Mouse (Mus musculus) intestine, embryonic 14.5 days (tissue): ENCODE data around the gene Kcnk3. TPM values are rescaled to one million over a fixed set of nuclear protein-coding genes. Genes with fewer than 3 reads are reported as not detected.

Source experiments
- ATAC-seq: fragments of 200-750 bp; cut with Nextera tagmentation; replicated peaks from 2 replicates; pipeline ENCODE4 v1.8.0; 2017; ENCODE audit warnings: low read depth, moderate number of reproducible peaks, moderate TSS enrichment, moderate library complexity; ENCODE audit not compliant: low FRiP score, low TSS enrichment
- DNase-seq: peaks from one replicate; pipeline ENCODE4 v3.0.0-alpha.2; 2018; ENCODE audit warnings: low spot score
- H3K27ac ChIP-seq: fragments of 300-500 bp; sonication (generic); 2 replicates; pipeline ENCODE4 v1.5.1; 2014; ENCODE audit warnings: low read depth, mild to moderate bottlenecking, control low read depth
- H3K27me3 ChIP-seq: fragments of 300-500 bp; sonication (generic); replicated peaks from 2 replicates; pipeline ENCODE4 v1.6.1; 2014; ENCODE audit warnings: low read length, control low read depth; ENCODE audit not compliant: control insufficient read depth, insufficient read depth
- H3K36me3 ChIP-seq: fragments of 300-500 bp; sonication (generic); 2 replicates; pipeline ENCODE4 v1.6.1; 2014; ENCODE audit warnings: low read length, control low read depth; ENCODE audit not compliant: control insufficient read depth, insufficient read depth
- H3K4me1 ChIP-seq: fragments of 300-500 bp; sonication (generic); replicated peaks from 2 replicates; pipeline ENCODE4 v1.6.1; 2014; ENCODE audit warnings: low read length, control low read depth, mixed read lengths; ENCODE audit not compliant: control insufficient read depth, insufficient read depth
- H3K4me2 ChIP-seq: fragments of 300-500 bp; sonication (generic); 2 replicates; pipeline ENCODE4 v1.6.1; 2014; ENCODE audit warnings: low read length
- H3K4me3 ChIP-seq: fragments of 300-500 bp; sonication (generic); 2 replicates; pipeline ENCODE4 v1.5.1; 2014; ENCODE audit warnings: low read depth, low read length, control low read depth, mixed read lengths
- H3K9ac ChIP-seq: fragments of 300-500 bp; sonication (generic); 2 replicates; pipeline ENCODE4 v1.6.1; 2014; ENCODE audit warnings: mild to moderate bottlenecking, low read length
- H3K9me3 ChIP-seq: fragments of 300-500 bp; sonication (generic); 2 replicates; pipeline ENCODE4 v1.6.1; 2016; ENCODE audit warnings: low read length, control low read depth; ENCODE audit not compliant: control insufficient read depth
- WGBS: fragments of 180-500 bp; shearing (Covaris S2); extraction: QIAGEN DNeasy Blood & Tissue Kit; methylation state at CpG from one replicate; pipeline ENCODE4 v1.1.7; 2014; 5-methylcytosine and 5-hydroxymethylcytosine counted together
- microRNA-seq: library from miRNA; unstranded; fragments of <30 nt; microRNA quantifications from one replicate; pipeline ENCODE4, GENCODE M21; 2016
- polyA plus RNA-seq: library from polyadenylated mRNA; unstranded; fragments of >200 nt; fragmentation: Nextera tagmentation; extraction: Ambion mirVana; gene quantifications from 2 replicates; pipeline ENCODE4 v1.2.1, GENCODE M21; 2014

Kcnk3 gene
- polyA plus RNA-seq, 1 experiment from 2014 or later = 39.7 TPM

- no peak for ATAC-seq
Observed at GRCm38 (mm10) chr5:30667215-30667614, 79.2 kb downstream of the Kcnk3 start.

GRCm38 (mm10) chr5:30667686-30668085 is 79.7 kb downstream of the Kcnk3 start:
- Histone ChIP-seq H3K27ac (no peak overlapping the region), H3K27me3 (no peaks in the 10 kb centered on the region), H3K4me3 (peak overlapping the region; percentile 92), H3K4me2 (peak overlapping the region; percentile 77), H3K9me3 (no peaks in the 10 kb centered on the region), H3K4me1 (peaks cover 9% of the 10 kb centered on the region), H3K36me3 (peaks cover 36% of the 10 kb centered on the region), H3K9ac (peak overlapping the region; percentile 81)
- 8% methylated on average over 3 of the region's 3 CpGs for WGBS
- no peak for ATAC-seq
- no peak for DNase-seq

More at GRCm38 (mm10) chr5:30667215-30667614, 79.2 kb downstream of the Kcnk3 start:
- Histone ChIP-seq H3K4me3 (peak overlapping the region; percentile 92), H3K27me3 (no peaks in the 10 kb centered on the region), H3K9me3 (no peaks in the 10 kb centered on the region), H3K9ac (peak overlapping the region; percentile 81), H3K36me3 (peaks cover 31% of the 10 kb centered on the region), H3K4me2 (peak overlapping the region; percentile 77), H3K27ac (peak overlapping the region; percentile 75), H3K4me1 (peaks cover 9% of the 10 kb centered on the region)
- DNase-seq = no peak
- under 1% methylated on average over 13 of the region's 13 CpGs for WGBS

DNA sequence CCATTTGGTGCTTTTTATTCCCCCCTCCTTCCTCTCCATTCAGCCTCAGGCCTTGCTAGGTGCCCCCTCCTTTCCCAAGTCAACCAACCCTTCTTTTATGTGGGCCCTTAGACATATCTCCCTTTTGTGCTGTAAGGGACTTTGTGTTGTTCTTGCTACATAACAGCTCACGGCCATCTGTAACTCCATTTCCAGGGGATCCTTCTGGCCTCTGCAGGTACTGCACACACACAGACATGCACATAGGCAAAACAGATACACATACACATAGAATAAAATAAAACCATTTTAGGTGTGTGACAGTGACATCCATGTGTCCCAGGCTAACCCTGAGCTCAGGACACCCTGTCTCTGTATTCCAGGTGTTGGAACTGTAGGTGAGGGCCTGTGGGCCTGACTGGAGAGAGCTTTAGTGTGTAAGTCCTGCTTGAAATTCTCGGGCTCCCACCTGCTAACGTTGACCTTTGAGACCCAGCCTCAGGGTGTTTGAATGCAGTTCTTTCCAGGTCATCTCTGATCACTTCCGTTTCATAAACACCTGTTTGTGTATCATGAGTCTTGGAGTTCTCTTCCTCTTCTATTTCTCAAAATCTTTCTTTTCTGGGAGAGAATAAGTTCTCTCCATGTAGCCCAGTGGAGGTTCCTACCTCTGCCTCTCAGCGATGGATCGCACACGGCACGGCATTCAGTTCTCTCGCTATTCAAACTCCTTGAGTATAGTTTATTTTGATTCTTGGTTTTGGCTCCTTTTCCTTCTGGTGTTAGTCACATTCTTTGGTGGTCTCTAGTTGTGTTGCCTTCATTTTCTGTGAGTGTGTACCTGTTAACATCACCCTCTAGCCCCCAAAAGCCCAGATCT is 80.9 kb downstream of the Kcnk3 start:
- peak overlapping the region; percentile 77 for H3K4me2 ChIP-seq
- DNase-seq (no peak), ATAC-seq (no peak)
- 90% methylated on average over 9 of the region's 9 CpGs for WGBS
- H3K4me1 ChIP-seq = peaks cover 9% of the 10 kb centered on the region
- H3K27ac ChIP-seq = no peak overlapping the region
- no peaks in the 10 kb centered on the region for H3K27me3 ChIP-seq
- 0 out of 2 replicates have a peak overlapping the region, but pooled peaks have one; percentile 92 for H3K4me3 ChIP-seq
- no peak overlapping the region for H3K9ac ChIP-seq
- peaks cover 48% of the 10 kb centered on the region for H3K36me3 ChIP-seq
- no peaks in the 10 kb centered on the region for H3K9me3 ChIP-seq

DNA sequence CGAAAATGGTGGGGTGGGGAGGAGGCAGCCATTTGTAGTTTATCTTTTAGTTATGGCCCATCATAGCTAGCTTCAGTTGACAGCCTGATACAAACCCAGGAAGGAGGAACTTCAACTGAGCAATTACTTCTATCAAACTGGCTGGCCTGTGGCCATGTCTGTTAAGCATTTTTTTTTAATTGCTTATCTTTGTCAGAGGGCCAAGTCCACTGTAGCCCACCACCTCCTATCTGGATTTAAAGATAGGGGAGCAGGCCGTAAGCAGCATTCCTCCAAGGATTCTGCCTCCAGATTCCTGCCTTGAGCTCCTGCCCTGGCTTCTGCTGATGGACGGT is 81.5 kb downstream of the Kcnk3 start:
- no peak overlapping the region for H3K4me3 ChIP-seq
- peaks cover 9% of the 10 kb centered on the region for H3K4me1 ChIP-seq
- H3K27ac ChIP-seq = no peak overlapping the region
- no peak overlapping the region for H3K4me2 ChIP-seq
- no peak for ATAC-seq
- H3K9me3 ChIP-seq = no peaks in the 10 kb centered on the region
- DNase-seq = no peak
- H3K9ac ChIP-seq = no peak overlapping the region
- 78% methylated on average over 3 of the region's 3 CpGs for WGBS
- no peaks in the 10 kb centered on the region for H3K27me3 ChIP-seq
- peaks cover 53% of the 10 kb centered on the region for H3K36me3 ChIP-seq

- ATAC-seq (no peak), DNase-seq (no peak)
- H3K27me3 ChIP-seq = no peaks in the 10 kb centered on the region
- H3K4me2 ChIP-seq = no peak overlapping the region
- no peaks in the 10 kb centered on the region for H3K9me3 ChIP-seq
- no peak overlapping the region for H3K9ac ChIP-seq
- no peak overlapping the region for H3K4me3 ChIP-seq
- peaks cover 59% of the 10 kb centered on the region for H3K36me3 ChIP-seq
- WGBS = 89% methylated on average over 7 of the region's 7 CpGs
- H3K27ac ChIP-seq = no peak overlapping the region
- H3K4me1 ChIP-seq = peaks cover 9% of the 10 kb centered on the region
Observed at GRCm38 (mm10) chr5:30670091-30670490, 82.1 kb downstream of the Kcnk3 start.

DNA sequence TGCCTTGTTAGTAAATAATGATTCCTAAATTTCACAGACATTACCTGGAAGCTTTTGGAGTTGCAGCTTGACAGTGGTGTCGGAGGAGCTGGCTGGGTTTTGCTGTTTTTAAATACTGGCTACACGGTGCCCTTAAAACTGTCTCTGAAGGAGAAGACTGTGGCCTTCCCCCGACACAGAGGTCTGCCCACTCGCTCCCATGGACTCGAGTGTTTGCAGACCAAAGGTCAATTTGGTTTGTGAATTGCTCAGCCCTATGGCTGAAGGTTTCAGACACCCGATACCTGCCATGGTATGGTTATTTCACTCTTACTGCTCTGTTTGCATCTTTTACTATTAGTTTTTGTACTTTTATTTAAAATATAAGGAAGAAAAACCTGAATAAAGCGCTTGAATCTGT is 86.0 kb downstream of the Kcnk3 start:
- no peak overlapping the region for H3K27ac ChIP-seq
- H3K4me3 ChIP-seq = no peak overlapping the region
- no peak for ATAC-seq
- no peaks in the 10 kb centered on the region for H3K4me1 ChIP-seq
- H3K9ac ChIP-seq = no peak overlapping the region
- 71% methylated on average over 7 of the region's 7 CpGs for WGBS
- no peak for DNase-seq
- peaks cover 71% of the 10 kb centered on the region for H3K36me3 ChIP-seq
- no peak overlapping the region for H3K4me2 ChIP-seq
- H3K9me3 ChIP-seq = no peaks in the 10 kb centered on the region
- no peaks in the 10 kb centered on the region for H3K27me3 ChIP-seq

Small RNA genes within 50 kb of the gene (microRNA-seq; reads per million reads assigned to microRNA genes)
- not detected for gene Mir5625

Other genes starting within 250 kb of the Kcnk3 start
- gene Otof, start 126.2 kb upstream of the Kcnk3 start, polyA plus RNA-seq = 1.2 and 1.3 TPM in 2 replicates
- gene 1700001C02Rik, start 122.1 kb upstream of the Kcnk3 start, polyA plus RNA-seq = not detected in 2 replicates
- gene Cib4, start 42.3 kb upstream of the Kcnk3 start, polyA plus RNA-seq = not detected in 2 replicates
- 32.5 and 35.2 TPM in 2 replicates for gene Slc35f6, start 59.8 kb downstream of the Kcnk3 start, polyA plus RNA-seq
- gene Cenpa, start 78.6 kb downstream of the Kcnk3 start, polyA plus RNA-seq = 292 and 293 TPM in 2 replicates
- gene Dpysl5, start 123.4 kb downstream of the Kcnk3 start, polyA plus RNA-seq = 8.7 and 10.4 TPM in 2 replicates
- 18.5 and 19.2 TPM in 2 replicates for gene Mapre3, start 226.5 kb downstream of the Kcnk3 start, polyA plus RNA-seq